Comparison of ENCODE assay signal across 8 mouse cellular contexts in the genomic region with DNA sequence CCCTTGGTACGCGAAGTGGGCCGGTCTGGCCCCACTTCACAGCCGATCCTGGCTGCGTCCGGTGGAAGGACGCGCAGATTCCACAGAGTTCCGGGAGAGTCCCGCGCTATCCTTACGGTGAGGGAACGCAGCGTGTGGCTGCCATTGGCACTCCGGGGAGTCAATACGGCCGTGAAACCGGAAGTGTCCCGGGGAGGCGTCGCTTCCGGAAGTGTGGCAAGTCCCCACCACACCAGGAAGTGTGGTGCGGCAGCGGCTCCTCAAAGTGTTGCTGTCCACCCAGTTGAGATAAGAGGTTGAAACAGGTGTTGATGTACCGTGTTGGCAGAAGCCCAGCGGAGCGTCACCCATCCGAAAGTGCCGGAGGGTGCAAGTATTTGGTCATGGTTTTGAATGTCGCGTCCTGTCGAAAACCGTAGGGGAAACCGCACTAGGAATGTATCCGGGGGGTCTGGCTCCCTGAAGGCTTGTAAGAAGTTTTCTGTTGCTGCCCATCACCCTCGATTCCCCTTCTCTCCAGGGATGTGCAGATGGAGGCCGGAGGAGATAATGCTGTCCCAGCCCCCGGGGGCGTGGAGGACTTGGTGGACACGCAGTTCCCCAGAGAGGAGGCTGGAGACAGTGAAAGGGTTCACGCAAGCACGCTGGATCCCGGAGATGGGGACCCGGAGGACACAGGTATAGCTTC. TPM values are rescaled to one million over a fixed set of nuclear protein-coding genes. Genes with fewer than 3 reads are reported as not detected.
DNase-seq lines count a peak whose midpoint lies in the region; ATAC-seq lines count a peak whose summit lies in the region.

No protein-coding gene starts in this region.

- peaks cover 21% of the 10 kb centered on the region for H3K4me1 ChIP-seq in forebrain, embryonic 10.5 days
- H3K4me1 ChIP-seq in limb, embryonic 13.5 days, result peaks cover 13% of the 10 kb centered on the region
- peaks cover 19% of the 10 kb centered on the region for H3K4me1 ChIP-seq in midbrain, embryonic 16.5 days (ENCODE audit: control insufficient read depth, insufficient read depth, low read length)

- ATAC-seq in limb, embryonic 13.5 days (ENCODE audit: low FRiP score, low read depth), result peak; percentile 79
- peak; percentile 79 for ATAC-seq in midbrain, embryonic 16.5 days

- H3K9me3 ChIP-seq in forebrain, embryonic 10.5 days, result no peaks in the 10 kb centered on the region
- no peaks in the 10 kb centered on the region for H3K9me3 ChIP-seq in limb, embryonic 13.5 days
- no peaks in the 10 kb centered on the region for H3K9me3 ChIP-seq in midbrain, embryonic 16.5 days (replicated peaks; ENCODE audit: control insufficient read depth, low read length, poor library complexity, severe bottlenecking)

- peak overlapping the region; percentile 99 for H3K4me2 ChIP-seq in limb, embryonic 13.5 days (replicated peaks)
- peak overlapping the region; percentile 98 for H3K4me2 ChIP-seq in midbrain, embryonic 16.5 days (ENCODE audit: low read length)

- under 1% methylated on average over 44 of the region's 44 CpGs for WGBS in forebrain, embryonic 10.5 days
- under 1% methylated on average over 44 of the region's 44 CpGs for WGBS in limb, embryonic 13.5 days
- WGBS in midbrain, embryonic 16.5 days, result 1% methylated on average over 44 of the region's 44 CpGs

- H3K36me3 ChIP-seq in forebrain, embryonic 10.5 days (replicated peaks), result peaks cover 33% of the 10 kb centered on the region
- peaks cover 27% of the 10 kb centered on the region for H3K36me3 ChIP-seq in limb, embryonic 13.5 days
- peaks cover 11% of the 10 kb centered on the region; the same call in 1 of the 2 replicates for H3K36me3 ChIP-seq in midbrain, embryonic 16.5 days (ENCODE audit: control insufficient read depth, insufficient read depth, low read length)

- no peaks in the 10 kb centered on the region for H3K27me3 ChIP-seq in forebrain, embryonic 10.5 days (ENCODE audit: poor library complexity, severe bottlenecking)
- no peaks in the 10 kb centered on the region for H3K27me3 ChIP-seq in limb, embryonic 13.5 days
- H3K27me3 ChIP-seq in midbrain, embryonic 16.5 days (ENCODE audit: control insufficient read depth, insufficient read depth, low read depth, low read length), result no peaks in the 10 kb centered on the region

- H3K4me3 ChIP-seq in forebrain, embryonic 10.5 days, result peak overlapping the region; percentile 77
- H3K4me3 ChIP-seq in limb, embryonic 13.5 days, result peak overlapping the region; percentile 72
- peak overlapping the region; percentile 64 for H3K4me3 ChIP-seq in midbrain, embryonic 16.5 days (ENCODE audit: low read depth, low read length)

- DNase-seq in adrenal gland, postnatal 14 days, result peak; percentile 94
- no peak for DNase-seq in adrenal gland, adult 2 months
- DNase-seq in ovary, postnatal 10 days (ENCODE audit: low spot score), result peak; percentile 98
- no peak for DNase-seq in ovary, postnatal 14 days (ENCODE audit: low spot score)
- DNase-seq in forebrain, embryonic 10.5 days (ENCODE audit: extremely low spot score, low spot score), result no peak
- DNase-seq in MN1 (ENCODE audit: low spot score), result no peak

- peak overlapping the region; percentile 65 for H3K9ac ChIP-seq in limb, embryonic 13.5 days
- peak overlapping the region; percentile 75 for H3K9ac ChIP-seq in midbrain, embryonic 16.5 days (ENCODE audit: low read depth, low read length)

- H3K27ac ChIP-seq in forebrain, embryonic 10.5 days, result peak overlapping the region; percentile 94
- peak overlapping the region; percentile 75; the same call in 1 of the 2 replicates for H3K27ac ChIP-seq in limb, embryonic 13.5 days
- peak overlapping the region; percentile 95 for H3K27ac ChIP-seq in midbrain, embryonic 16.5 days (ENCODE audit: low read length)

RNA-seq across cellular contexts. Expression of a gene that starts 0.3 kb away (rescaled TPM):
- total RNA-seq in adrenal gland, postnatal 14 days (2021), result 15.6 and 15.9 TPM in 2 replicates
- total RNA-seq in adrenal gland, adult 2 months (2021), result 10 to 100 TPM; 19.7 to 20.1 TPM
- polyA plus RNA-seq in adrenal gland, adult 2 months (2012; rRNA removed), result 8.3 and 15.3 TPM in 2 replicates
- polyA plus RNA-seq in forebrain, embryonic 10.5 days (2016; fragmentation: Nextera tagmentation; extraction: Ambion mirVana), result 8.7 and 9.9 TPM in 2 replicates
- polyA plus RNA-seq in limb, embryonic 13.5 days (2015; fragmentation: Nextera tagmentation; extraction: Ambion mirVana), result 5.3 and 5.6 TPM in 2 replicates
- 12.5 and 13.0 TPM in 2 replicates for polyA plus RNA-seq in midbrain, embryonic 16.5 days (2015; fragmentation: Nextera tagmentation; extraction: Ambion mirVana)

RNA-seq across cellular contexts. Expression of a gene that starts 7.3 kb away (rescaled TPM):
- total RNA-seq in adrenal gland, postnatal 14 days (2021), result not detected in 2 replicates
- total RNA-seq in adrenal gland, adult 2 months (2021), result not detected
- not detected in 2 replicates for polyA plus RNA-seq in adrenal gland, adult 2 months (2012; rRNA removed)
- polyA plus RNA-seq in forebrain, embryonic 10.5 days (2016; fragmentation: Nextera tagmentation; extraction: Ambion mirVana), result not detected in 2 replicates
- not detected in 2 replicates for polyA plus RNA-seq in limb, embryonic 13.5 days (2015; fragmentation: Nextera tagmentation; extraction: Ambion mirVana)
- polyA plus RNA-seq in midbrain, embryonic 16.5 days (2015; fragmentation: Nextera tagmentation; extraction: Ambion mirVana), result not detected in 2 replicates

Comparison
In these comparisons a context has a peak if more than half of its experiments do, and no peak if none do; other contexts are left out.
1. DNase-seq: peak in adrenal gland, postnatal 14 days (single experiment) and ovary, postnatal 10 days (single experiment); none in adrenal gland, adult 2 months (single experiment), ovary, postnatal 14 days (single experiment), forebrain, embryonic 10.5 days (single experiment) and MN1 (single experiment).
2. Peak in every context shown above with its lines, with median percentiles within 50 percentile points of each other: H3K27ac ChIP-seq and H3K4me3 ChIP-seq.